Mouse (Mus musculus): ENCODE data around the gene Aipl1.

DNA sequence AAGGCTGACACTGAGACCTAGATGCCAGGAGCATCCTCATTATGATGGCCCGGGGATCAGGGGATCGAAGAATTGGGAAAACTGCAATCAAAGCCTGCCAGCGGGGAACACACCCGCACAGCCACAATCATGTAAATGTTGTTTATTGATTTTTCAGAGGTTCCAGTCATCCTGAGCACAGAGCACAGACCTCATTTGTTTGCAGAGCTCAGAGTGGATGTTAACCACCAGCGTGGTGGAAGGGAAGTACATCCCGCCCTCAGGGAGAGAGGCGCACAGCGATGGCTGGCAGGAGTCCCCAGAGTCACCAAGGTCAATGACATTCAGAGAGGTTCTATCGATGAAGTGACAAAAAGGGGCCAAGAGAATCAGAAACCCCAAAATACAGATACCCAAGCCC, 9.5 kb downstream of the Aipl1 start:
- TF ChIP-seq KAT2A (conservative IDR thresholded peaks at IDR 0.05; ENCODE audit: low read depth, low read length) (no peak), EP300 (IDR thresholded peaks at IDR 0.05; ENCODE audit: low read depth in 1 of 2, low read length in 2 of 2) (no peak), ZMIZ1 (IDR thresholded peaks at IDR 0.05; ENCODE audit: low read depth, low read length) (no peak)
